Mouse (Mus musculus): ENCODE data around the gene Defb29.

The Defb29 gene

GRCm38 (mm10) chr2:152539944-152540710 is at the start of gene Defb29:
Gene Defb29 (minus strand): TSS chr2:152540098.
- DNase-seq (ENCODE audit: low spot score), result no peak

- DNase-seq (ENCODE audit: low spot score), result no peak
Observed at GRCm38 (mm10) chr2:152589021-152589420, 49.1 kb upstream of the Defb29 start.

DNA sequence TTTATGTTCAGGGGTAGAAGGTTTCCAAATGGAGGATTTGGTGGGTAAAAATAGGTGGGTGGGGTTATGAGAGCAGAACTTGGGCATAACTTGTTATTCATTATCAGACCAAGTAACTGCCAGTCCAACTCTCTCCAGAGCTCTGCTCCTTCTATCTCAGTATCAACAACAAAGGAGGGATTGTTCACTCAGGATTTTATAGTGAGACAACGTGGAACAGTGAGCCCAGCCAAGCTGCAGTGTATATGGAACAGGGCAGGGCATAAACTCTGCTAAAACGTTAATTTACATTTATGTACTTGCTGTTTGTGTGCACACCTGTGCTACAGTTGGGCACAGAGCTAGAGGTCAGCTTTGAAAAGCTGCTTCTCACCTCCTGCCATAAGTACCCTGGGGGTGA is 48.6 kb upstream of the Defb29 start:
- no peak for DNase-seq (ENCODE audit: low spot score)

DNA sequence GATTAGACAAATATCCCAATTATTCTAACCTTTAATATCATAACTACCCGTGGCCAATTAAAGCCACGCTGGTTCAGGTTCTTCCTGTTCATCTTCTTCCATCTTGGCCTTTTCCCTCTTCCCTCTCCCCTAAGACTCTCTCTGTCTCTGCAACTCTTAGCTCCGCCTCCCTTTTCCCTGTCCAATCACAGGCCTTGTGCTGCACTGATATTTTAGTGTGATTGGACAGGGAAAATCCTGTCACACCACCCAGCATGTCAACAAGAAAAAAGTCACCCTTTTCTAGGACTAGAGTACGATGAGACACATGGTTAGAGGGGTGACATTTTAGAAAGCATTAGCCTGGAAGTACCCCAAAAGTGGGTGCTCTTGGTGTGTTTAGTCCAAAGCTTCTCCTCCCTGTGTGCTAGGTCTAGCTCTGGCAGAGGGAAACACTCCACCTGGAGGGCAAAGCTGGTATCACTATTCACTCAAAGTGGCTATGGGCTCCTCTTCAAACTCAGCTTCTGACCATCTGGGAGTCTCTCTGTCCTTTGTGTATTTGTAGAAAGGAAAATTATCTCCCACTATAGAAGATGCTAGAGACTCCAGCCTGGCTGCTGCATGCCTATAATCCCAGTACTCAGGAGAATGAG is 47.1 kb upstream of the Defb29 start:
- DNase-seq (ENCODE audit: low spot score), result no peak

- DNase-seq (ENCODE audit: low spot score), result no peak
Observed at GRCm38 (mm10) chr2:152580612-152581011, 40.7 kb upstream of the Defb29 start.

DNA sequence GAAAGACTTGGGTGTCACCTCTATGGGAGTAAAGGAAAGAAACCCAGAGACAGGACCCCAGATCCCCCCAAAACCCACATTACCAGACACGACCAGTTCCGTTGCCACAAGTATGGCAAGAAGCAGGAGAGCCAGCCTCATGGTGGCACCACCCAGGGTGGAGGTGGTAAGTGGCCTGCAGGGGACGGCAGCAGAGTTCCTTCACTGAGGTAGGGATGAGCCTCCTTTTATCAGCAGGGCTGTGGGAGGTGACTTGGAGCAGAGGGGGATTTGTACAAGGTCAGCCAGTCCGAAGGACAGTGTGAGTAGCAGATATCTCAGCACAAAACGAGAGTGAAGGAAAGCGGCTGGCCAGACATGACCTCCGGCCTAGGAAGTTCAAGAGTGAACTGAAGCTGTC is 40.2 kb upstream of the Defb29 start, which contains the start of gene Defb19:
Defb19 (minus strand) TSS at position 206 of the 400 bp plus-strand sequence.
- no peak for DNase-seq (ENCODE audit: low spot score)

DNA sequence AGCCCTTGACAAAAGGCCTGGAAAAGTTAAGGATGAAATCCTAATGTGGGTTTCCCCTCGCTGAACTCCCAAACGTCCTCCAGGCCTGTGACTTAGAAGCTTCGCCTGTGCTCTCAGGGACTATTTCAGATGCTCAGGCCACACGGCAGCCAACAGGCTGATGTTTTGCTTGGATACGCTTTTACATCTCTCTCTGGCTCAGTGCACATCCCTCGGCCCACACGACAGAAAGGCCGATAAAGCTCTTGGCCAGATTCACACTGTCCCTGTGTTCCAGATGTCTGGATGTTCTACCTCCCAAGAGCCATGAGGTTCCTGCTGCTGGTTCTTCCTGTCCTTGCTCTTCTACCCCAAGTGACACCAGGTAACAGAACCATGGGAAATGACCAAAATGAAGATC is 33.6 kb upstream of the Defb29 start:
- no peak for DNase-seq (ENCODE audit: low spot score)

GRCm38 (mm10) chr2:152572114-152572794 is 32.4 kb upstream of the Defb29 start, which contains the start of gene Defb21:
Gene Defb21 (plus strand): TSS chr2:152572744.
- DNase-seq (ENCODE audit: low spot score), result no peak

- no peak for DNase-seq (ENCODE audit: low spot score)
Observed at GRCm38 (mm10) chr2:152570313-152570712, 30.4 kb upstream of the Defb29 start.

- no peak for DNase-seq (ENCODE audit: low spot score)
Observed at GRCm38 (mm10) chr2:152569881-152570280, 30.0 kb upstream of the Defb29 start.

- DNase-seq (ENCODE audit: low spot score), result no peak
Observed at GRCm38 (mm10) chr2:152569038-152569437, 29.1 kb upstream of the Defb29 start, which contains the start of gene Gm17416. Gene Gm17416 (plus strand): TSS chr2:152569338.

- DNase-seq (ENCODE audit: low spot score), result no peak
Observed at GRCm38 (mm10) chr2:152556655-152557054, 16.8 kb upstream of the Defb29 start.

DNA sequence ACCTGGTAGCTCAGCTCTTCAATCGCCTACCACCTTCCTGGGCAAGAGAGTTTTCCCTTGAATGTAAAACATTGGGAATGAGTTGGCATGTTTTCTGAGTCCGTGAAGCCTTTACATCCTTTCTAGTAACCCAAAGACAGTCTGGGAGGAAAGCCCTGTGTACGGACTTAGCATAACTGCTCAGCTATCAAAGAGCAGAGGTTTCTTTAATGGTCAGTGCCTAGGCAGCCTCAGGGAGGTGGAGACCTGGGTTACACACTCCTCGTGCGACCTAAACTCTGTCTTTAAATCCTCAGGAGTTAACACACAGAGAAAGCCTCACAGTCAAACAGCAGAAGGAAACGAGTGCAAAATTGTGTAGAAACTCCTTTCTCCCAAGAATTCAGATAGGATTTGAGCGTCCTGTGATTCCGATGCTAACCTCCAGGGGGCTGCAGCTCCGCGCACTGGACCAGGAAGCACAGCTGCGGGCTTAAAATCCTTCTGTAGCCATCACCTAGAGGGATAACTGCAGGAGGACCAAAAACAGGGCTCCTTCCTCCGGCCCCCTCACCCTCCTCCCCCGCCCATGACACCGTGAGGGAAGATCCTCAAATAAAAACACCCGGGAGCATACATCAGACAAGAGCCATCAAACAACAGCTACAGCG is 14.0 kb upstream of the Defb29 start:
- DNase-seq (ENCODE audit: low spot score), result no peak

- DNase-seq (ENCODE audit: low spot score), result no peak
Observed at GRCm38 (mm10) chr2:152548124-152548523, 8.2 kb upstream of the Defb29 start.

DNA sequence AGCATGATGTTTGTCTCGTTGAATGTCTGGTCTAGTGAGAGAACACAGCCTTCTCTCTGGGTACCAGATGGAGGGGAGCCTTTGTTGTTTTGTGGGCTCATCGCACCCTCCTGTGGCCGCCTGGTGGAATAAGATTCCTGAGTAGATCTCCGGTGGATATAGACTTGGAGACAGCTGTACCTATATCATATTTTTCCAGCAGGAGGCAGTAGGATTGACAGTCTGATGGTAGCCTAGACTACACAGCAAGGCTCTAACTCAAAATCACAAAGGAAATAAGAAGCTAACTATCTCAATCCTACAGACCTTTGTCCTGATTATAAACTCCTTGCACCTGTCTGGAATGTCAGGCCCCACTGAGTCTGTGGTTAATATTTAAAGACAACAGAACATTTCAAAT is 4.8 kb upstream of the Defb29 start:
- DNase-seq (ENCODE audit: low spot score), result no peak

- no peak for DNase-seq (ENCODE audit: low spot score)
Observed at GRCm38 (mm10) chr2:152543478-152543877, 3.6 kb upstream of the Defb29 start.

DNA sequence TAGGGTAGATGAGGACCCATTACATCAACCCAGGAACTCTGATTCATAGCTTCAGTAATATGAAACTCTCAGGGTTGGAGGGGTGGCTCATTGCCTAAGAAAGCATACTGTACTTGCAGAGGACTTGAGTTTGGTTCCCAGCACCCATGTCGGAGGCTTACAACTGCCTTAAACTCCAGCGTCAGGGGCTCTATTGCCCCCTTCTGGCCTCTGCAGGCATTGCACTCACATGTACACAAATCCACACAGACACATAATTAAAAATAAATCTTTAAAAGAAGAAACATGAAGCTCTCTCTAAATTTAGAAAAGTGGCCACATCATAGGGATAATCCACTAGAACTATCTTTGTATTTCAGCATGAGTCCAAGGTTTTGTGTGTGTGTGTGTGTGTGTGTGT is 3.0 kb upstream of the Defb29 start:
- DNase-seq (ENCODE audit: low spot score), result no peak

DNA sequence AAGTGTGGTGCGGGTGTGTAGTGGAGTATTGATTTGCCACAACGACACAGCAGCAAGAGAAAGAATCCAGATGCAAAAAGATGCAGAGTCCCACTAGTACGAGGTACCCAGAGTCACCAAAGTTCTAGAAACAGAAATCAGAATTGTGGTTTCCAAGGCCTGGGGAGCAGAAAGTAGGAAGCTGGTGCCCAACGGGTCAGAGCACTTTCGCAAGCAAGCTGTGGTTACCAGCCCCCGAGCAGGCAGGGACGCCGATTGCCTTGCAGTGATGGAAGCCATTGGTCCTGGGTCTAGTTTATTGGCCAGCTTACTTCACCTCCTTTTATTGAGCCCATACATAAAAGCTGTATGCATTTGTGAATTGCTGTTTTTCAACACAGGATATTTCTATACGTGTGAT is 2.1 kb upstream of the Defb29 start:
- no peak for DNase-seq (ENCODE audit: low spot score)

DNA sequence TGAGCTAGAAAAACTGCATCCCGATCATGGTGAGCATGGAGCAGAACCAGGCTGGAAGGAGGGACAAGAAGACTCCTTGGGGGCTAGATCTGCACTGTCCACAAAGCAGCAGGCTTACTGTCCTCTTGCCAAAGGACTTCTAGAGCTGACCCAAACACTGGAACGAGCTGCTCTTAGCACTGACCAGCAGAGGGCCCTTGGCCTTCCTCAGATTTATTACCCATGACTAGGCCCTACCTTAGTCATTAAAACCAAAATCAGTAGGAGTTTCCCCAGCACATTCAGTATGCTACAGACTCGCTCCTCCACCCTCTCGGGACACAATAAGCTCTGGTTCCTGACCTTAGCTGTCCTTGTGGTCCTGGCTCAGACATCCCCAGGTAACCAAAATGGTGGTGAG is 21.9 kb downstream of the Defb29 start, which contains the start of gene Defb28:
Defb28 (plus strand) TSS at position 275 of the 400 bp plus-strand sequence.
- no peak for DNase-seq (ENCODE audit: low spot score)

DNA sequence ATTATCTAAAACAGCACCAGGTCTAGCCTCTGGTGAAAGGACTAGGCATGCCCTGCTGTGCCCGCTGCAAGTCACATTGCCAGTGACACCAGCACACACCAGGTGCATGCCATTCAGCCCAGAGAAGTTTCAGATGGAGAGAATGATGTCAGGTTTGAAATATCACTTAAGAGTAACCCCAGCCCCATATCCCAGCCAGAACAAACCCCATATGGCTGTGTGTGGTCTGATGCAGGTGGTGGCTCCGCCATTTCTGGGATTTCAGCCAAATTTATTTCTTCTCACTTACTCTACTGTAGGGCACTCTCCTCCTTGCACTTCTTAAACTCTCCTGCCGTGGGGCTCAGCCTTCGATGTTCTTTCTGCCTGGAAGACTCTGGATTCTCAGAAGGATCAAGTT is 23.8 kb downstream of the Defb29 start:
- no peak for DNase-seq (ENCODE audit: low spot score)

DNA sequence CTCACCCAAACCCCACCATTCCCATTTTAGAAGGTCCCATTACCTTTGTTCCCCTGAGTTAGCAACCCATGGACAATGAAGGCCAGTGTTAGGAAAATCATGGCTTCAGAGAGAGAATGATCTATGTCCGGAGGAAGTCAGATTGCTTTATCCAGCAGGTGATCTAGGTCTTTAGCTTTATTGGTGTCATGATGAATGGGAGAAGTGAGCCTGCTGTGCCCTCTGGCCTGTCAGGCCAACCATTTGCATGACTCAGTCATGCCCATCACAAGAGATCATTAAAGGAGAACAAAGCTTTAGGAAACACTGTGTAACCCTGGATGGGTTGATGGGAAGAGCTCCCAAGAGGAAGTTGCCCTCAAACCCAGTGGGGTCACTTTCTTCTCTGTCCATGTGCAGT is 28.3 kb downstream of the Defb29 start, which contains the start of gene Defb26:
Defb26 (minus strand) TSS at position 101 of the 400 bp plus-strand sequence.
- DNase-seq (ENCODE audit: low spot score), result no peak

- no peak for DNase-seq (ENCODE audit: low spot score)
Observed at GRCm38 (mm10) chr2:152503950-152504349, 35.9 kb downstream of the Defb29 start.
